Mouse (Mus musculus): ENCODE data around the gene Psmb5. TPM values are rescaled to one million over a fixed set of nuclear protein-coding genes. Genes with fewer than 3 reads are reported as not detected.

The Psmb5 gene
- polyA plus RNA-seq, 1 experiment: 469 TPM

DNA sequence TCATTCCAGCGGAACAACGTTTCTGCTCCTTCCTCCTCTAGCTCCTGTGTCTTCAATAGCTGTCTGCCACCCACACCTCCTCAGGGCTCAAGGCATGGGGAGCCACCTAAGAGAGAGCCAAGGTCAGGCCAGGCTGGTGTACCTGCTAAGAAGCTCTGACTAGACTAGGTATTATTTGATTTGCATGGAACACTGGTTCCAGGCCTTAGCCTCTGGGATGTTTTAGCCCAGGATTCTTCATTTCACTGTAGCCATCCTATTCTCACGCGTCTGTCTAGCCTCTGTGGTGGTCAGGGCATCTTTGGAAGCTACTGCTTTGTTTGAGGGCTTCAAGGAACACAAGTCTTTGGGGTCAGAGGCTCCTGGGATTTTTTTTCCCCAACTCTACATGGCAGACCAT lies 45.7 kb downstream of the Psmb5 start:
- H3K4me3 ChIP-seq (ENCODE audit: insufficient read depth, poor library complexity, severe bottlenecking): no peak overlapping the region
- H3K36me3 ChIP-seq (ENCODE audit: control insufficient read depth, insufficient read depth): peaks cover 72% of the 10 kb centered on the region
- H3K79me2 ChIP-seq (ENCODE audit: control insufficient read depth, insufficient read depth): peaks cover 90% of the 10 kb centered on the region
- no peaks in the 10 kb centered on the region for H3K27me3 ChIP-seq (ENCODE audit: control insufficient read depth, insufficient read depth, insufficient read length)
- TF ChIP-seq CEBPB (IDR thresholded peaks at IDR 0.05; ENCODE audit: low read depth): no peak
- TF ChIP-seq MAX (IDR thresholded peaks at IDR 0.05): no peak
- TF ChIP-seq FOSL1 (IDR thresholded peaks at IDR 0.05; ENCODE audit: insufficient read depth, low read length, poor library complexity, severe bottlenecking): no peak
- no peak for TF ChIP-seq MYOD1 (IDR thresholded peaks at IDR 0.05; ENCODE audit: control insufficient read depth, insufficient read length, low read depth)
- no peak for TF ChIP-seq MYOG (IDR thresholded peaks at IDR 0.05; ENCODE audit: control insufficient read depth, extremely low read depth, insufficient read length)
- TF ChIP-seq USF1 (IDR thresholded peaks at IDR 0.05; ENCODE audit: low read depth): no peak
- no peak for TF ChIP-seq CTCF (IDR thresholded peaks at IDR 0.05; ENCODE audit: control insufficient read depth, insufficient read depth, insufficient read length)
- peaks cover 58% of the 10 kb centered on the region for H3K79me3 ChIP-seq (ENCODE audit: low read depth)
- H3ac ChIP-seq (ENCODE audit: control insufficient read depth, insufficient read length, low read depth): peak overlapping the region; percentile 51

DNA sequence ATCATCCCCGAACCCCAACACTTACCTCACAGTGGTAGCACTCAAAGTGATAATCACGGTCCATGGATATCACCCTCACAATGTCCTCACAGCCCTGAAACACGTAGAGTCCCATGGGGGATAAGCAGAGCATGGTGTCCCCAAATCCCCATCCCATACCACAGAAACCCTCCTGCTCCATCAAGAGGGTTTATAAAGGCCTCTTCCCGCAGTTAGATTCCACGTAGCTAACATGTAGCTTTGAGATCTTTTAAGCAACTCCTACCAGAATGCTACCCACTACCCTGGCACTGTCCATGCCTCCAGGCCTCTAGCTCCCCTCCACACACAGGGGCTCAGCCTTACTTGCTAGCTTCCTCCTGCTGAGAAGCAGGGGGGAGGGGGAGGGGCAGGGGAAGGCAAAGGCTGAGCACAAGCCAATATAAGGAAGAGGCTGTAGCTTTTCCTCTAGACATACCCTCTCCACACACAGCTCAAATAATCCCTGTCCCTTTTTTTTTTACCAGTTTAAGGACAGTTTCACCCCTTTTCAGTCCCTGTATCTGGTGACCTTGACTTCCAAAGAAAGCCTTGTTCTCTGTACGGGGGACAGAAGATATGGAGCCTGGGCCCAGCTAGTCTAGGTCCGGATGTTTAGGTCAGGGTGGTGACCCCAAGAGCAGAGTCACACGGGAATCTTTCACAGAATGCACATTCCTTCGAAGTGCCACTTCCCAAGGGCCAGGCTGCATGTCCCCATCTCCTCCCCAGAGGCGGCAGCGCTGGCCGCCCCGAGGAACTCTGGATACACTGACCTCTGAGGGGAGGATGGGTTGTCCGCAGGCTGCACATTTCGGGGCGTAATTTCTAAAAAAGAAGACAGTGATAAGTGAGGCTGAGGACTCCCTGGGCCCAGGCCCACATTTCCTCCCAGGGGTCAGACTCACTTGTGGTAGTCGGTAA lies 48.1 kb downstream of the Psmb5 start:
- no peak for TF ChIP-seq USF1 (IDR thresholded peaks at IDR 0.05; ENCODE audit: low read depth)
- TF ChIP-seq MYOD1 (IDR thresholded peaks at IDR 0.05; ENCODE audit: control insufficient read depth, insufficient read length, low read depth): no peak
- no peak for TF ChIP-seq MYOG (IDR thresholded peaks at IDR 0.05; ENCODE audit: control insufficient read depth, extremely low read depth, insufficient read length)
- TF ChIP-seq MAX (IDR thresholded peaks at IDR 0.05): no peak
- no peak for TF ChIP-seq FOSL1 (IDR thresholded peaks at IDR 0.05; ENCODE audit: insufficient read depth, low read length, poor library complexity, severe bottlenecking)
- TF ChIP-seq CEBPB (IDR thresholded peaks at IDR 0.05; ENCODE audit: low read depth): no peak
- TF ChIP-seq CTCF (IDR thresholded peaks at IDR 0.05; ENCODE audit: control insufficient read depth, insufficient read depth, insufficient read length): no peak
- Histone ChIP-seq H3K27me3 (ENCODE audit: control insufficient read depth, insufficient read depth, insufficient read length) (no peaks in the 10 kb centered on the region), H3K79me2 (ENCODE audit: control insufficient read depth, insufficient read depth) (peaks cover 66% of the 10 kb centered on the region), H3K4me3 (ENCODE audit: insufficient read depth, poor library complexity, severe bottlenecking) (no peak overlapping the region), H3ac (ENCODE audit: control insufficient read depth, insufficient read length, low read depth) (no peak overlapping the region), H3K79me3 (ENCODE audit: low read depth) (peaks cover 36% of the 10 kb centered on the region), H3K36me3 (ENCODE audit: control insufficient read depth, insufficient read depth) (peaks cover 68% of the 10 kb centered on the region)

DNA sequence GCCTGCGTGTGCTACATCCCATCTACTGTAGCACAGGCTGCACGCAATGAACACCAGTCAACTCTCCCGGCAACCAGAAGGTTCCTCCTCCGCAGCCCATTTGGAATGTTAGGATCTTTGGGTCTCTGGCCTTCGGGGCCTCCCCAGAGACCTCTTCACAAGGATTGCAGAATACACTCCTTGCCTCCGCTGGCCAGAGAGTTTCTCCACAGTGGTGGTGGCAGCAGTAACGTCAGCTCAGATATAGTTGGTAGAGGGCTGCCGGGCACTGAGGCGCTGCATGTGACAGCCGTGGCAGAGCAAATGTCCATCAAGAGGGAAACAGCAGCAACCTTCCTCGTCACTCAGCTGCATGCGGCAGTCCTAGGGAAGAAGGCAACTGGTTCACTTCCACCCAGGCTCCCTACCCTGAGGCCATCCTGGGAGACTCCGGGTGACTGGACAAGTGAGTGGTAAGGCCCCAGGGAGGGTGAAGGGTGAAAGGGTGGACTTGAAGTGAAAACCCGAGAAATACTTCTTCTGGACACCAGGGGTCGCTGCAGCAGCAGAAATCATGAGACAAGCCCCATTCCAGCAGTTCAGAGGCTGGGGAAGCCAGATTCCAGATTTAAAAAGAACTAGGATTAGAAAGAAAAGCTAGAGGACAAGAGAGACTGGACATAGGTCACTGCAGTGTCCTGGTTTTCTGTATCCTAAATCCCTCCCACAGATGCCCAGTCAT lies 49.0 kb downstream of the Psmb5 start:
- Histone ChIP-seq H3K4me3 (ENCODE audit: insufficient read depth, poor library complexity, severe bottlenecking) (no peak overlapping the region), H3K79me2 (ENCODE audit: control insufficient read depth, insufficient read depth) (peaks cover 57% of the 10 kb centered on the region), H3K79me3 (ENCODE audit: low read depth) (peaks cover 27% of the 10 kb centered on the region), H3K27me3 (ENCODE audit: control insufficient read depth, insufficient read depth, insufficient read length) (no peaks in the 10 kb centered on the region), H3ac (ENCODE audit: control insufficient read depth, insufficient read length, low read depth) (no peak overlapping the region), H3K36me3 (ENCODE audit: control insufficient read depth, insufficient read depth) (peaks cover 64% of the 10 kb centered on the region)
- TF ChIP-seq CTCF (IDR thresholded peaks at IDR 0.05; ENCODE audit: control insufficient read depth, insufficient read depth, insufficient read length): peak; percentile 57
- TF ChIP-seq FOSL1 (IDR thresholded peaks at IDR 0.05; ENCODE audit: insufficient read depth, low read length, poor library complexity, severe bottlenecking): no peak

Small RNAs within 50 kb of the gene (microRNA-seq; reads per million reads assigned to microRNA genes)
- gene Mir686 (ENCODE audit: borderline microRNAs expressed) (not detected), gene Mir6948 (ENCODE audit: borderline microRNAs expressed) (0.28 reads per million)

Other genes starting within 250 kb of the Psmb5 start
- 0.35 TPM for gene Slc7a7, start 200.2 kb downstream of the Psmb5 start, polyA plus RNA-seq (2012; fragmentation: generic; extraction: Trizol)
- 518 TPM for gene Mrpl52, start 191.1 kb downstream of the Psmb5 start, polyA plus RNA-seq (2012; fragmentation: generic; extraction: Trizol)
- 118 TPM for gene Mmp14, start 186.4 kb downstream of the Psmb5 start, polyA plus RNA-seq (2012; fragmentation: generic; extraction: Trizol)
- gene Lrp10, start 153.9 kb downstream of the Psmb5 start, polyA plus RNA-seq (2012; fragmentation: generic; extraction: Trizol): 72.8 TPM
- gene Rem2, start 141.9 kb downstream of the Psmb5 start, polyA plus RNA-seq (2012; fragmentation: generic; extraction: Trizol): 0.56 TPM
- 174 TPM for gene Prmt5, start 100.5 kb downstream of the Psmb5 start, polyA plus RNA-seq (2012; fragmentation: generic; extraction: Trizol)
- 30.0 TPM for gene Haus4, start 63.4 kb downstream of the Psmb5 start, polyA plus RNA-seq (2012; fragmentation: generic; extraction: Trizol)
- 50.7 TPM for gene Ajuba, start 40.5 kb downstream of the Psmb5 start, polyA plus RNA-seq (2012; fragmentation: generic; extraction: Trizol)
- gene 4931414P19Rik, start 12.0 kb downstream of the Psmb5 start, polyA plus RNA-seq (2012; fragmentation: generic; extraction: Trizol): 6.0 TPM
- 0.01 TPM for gene Psmb11, start 3.4 kb upstream of the Psmb5 start, polyA plus RNA-seq (2012; fragmentation: generic; extraction: Trizol)
- not detected for gene Gm17606, start 22.9 kb upstream of the Psmb5 start, polyA plus RNA-seq (2012; fragmentation: generic; extraction: Trizol)
- 4.6 TPM for gene Cdh24, start 23.3 kb upstream of the Psmb5 start, polyA plus RNA-seq (2012; fragmentation: generic; extraction: Trizol)
- gene 1700123O20Rik, start 68.2 kb upstream of the Psmb5 start, polyA plus RNA-seq (2012; fragmentation: generic; extraction: Trizol): 40.0 TPM
- 107 TPM for gene Acin1, start 68.9 kb upstream of the Psmb5 start, polyA plus RNA-seq (2012; fragmentation: generic; extraction: Trizol)
- not detected for gene Gm29776, start 80.8 kb upstream of the Psmb5 start, polyA plus RNA-seq (2012; fragmentation: generic; extraction: Trizol)
- gene Cebpe, start 94.2 kb upstream of the Psmb5 start, polyA plus RNA-seq (2012; fragmentation: generic; extraction: Trizol): not detected
- gene Slc7a8, start 163.9 kb upstream of the Psmb5 start, polyA plus RNA-seq (2012; fragmentation: generic; extraction: Trizol): not detected
- not detected for gene Rnf212b, start 196.1 kb upstream of the Psmb5 start, polyA plus RNA-seq (2012; fragmentation: generic; extraction: Trizol)